Mouse (Mus musculus) small intestine, adult 2 months (tissue): ENCODE results near the gene Dglucy.

Source experiments
- CTCF ChIP-seq: fragments of 200-500 bp; IDR thresholded peaks from 2 replicates; pipeline ENCODE4 v1.5.1; 2012; ENCODE audit warnings: low read depth, mild to moderate bottlenecking, control low read depth, inconsistent platforms, low read length, moderate library complexity, mixed read lengths; ENCODE audit not compliant: insufficient replicate concordance, insufficient read length; ENCODE audit errors: extremely low read depth
- POLR2A ChIP-seq: fragments of 200-500 bp; IDR thresholded peaks from 2 replicates; pipeline ENCODE4 v1.6.1; 2012; ENCODE audit warnings: low read depth, mild to moderate bottlenecking, control low read depth, inconsistent platforms, low read length, moderate library complexity

GRCm38 (mm10) chr12:100780416-100780815 lies 1.6 kb downstream of the Dglucy start:
- TF ChIP-seq CTCF (no peak), POLR2A (no peak)
